8 mouse cellular contexts compared by ENCODE assay signal in the genomic region with DNA sequence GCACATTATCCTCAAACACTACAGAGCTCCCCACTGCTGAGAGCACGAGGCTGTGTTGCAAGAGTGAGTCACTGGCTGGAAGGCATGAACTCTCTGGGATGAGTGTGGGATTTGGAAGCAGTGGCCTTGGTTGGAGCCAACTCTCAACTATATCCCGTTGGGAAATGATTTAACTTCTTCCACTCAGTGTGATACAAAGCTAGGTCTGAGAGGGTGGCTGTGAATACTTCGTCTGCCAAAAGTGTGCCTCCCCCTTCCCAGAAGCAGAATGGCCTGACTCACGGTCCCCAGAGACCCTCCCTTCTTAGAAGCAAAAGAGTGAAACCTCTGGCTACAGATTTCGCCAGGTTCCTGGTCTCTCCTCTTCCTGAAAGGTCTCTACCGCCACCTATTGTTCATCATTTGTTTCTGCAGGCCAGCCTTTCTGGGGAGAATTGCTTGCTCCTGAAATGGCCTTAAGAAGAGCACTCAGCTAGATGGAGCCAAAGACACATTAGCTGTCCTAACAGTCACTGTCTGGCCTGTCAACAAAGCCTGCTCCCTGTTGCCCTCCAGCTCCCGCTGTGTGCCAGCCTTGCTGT. TPM values are rescaled to one million over a fixed set of nuclear protein-coding genes. Genes with fewer than 3 reads are reported as not detected.
DNase-seq lines count a peak whose midpoint lies in the region; ATAC-seq lines count a peak whose summit lies in the region.

No protein-coding gene starts in this region.

- WGBS in embryonic facial prominence, embryonic 15.5 days, result 5% methylated on average over 7 of the region's 7 CpGs
- 9% methylated on average over 7 of the region's 7 CpGs for WGBS in limb, embryonic 13.5 days
- WGBS in midbrain, embryonic 15.5 days, result 8% methylated on average over 7 of the region's 7 CpGs
- WGBS in stomach, embryonic 15.5 days, result 6% methylated on average over 7 of the region's 7 CpGs

- H3K9me3 ChIP-seq in embryonic facial prominence, embryonic 15.5 days (replicated peaks), result no peaks in the 10 kb centered on the region
- H3K9me3 ChIP-seq in limb, embryonic 13.5 days, result no peaks in the 10 kb centered on the region
- H3K9me3 ChIP-seq in midbrain, embryonic 15.5 days, result no peaks in the 10 kb centered on the region
- no peaks in the 10 kb centered on the region for H3K9me3 ChIP-seq in stomach, embryonic 15.5 days

- H3K27ac ChIP-seq in embryonic facial prominence, embryonic 15.5 days (replicated peaks), result no peak overlapping the region
- no peak overlapping the region for H3K27ac ChIP-seq in limb, embryonic 13.5 days
- peak overlapping the region; percentile 64 for H3K27ac ChIP-seq in midbrain, embryonic 15.5 days
- H3K27ac ChIP-seq in stomach, embryonic 15.5 days, result no peak overlapping the region

- H3K4me1 ChIP-seq in embryonic facial prominence, embryonic 15.5 days, result peaks cover 10% of the 10 kb centered on the region
- peaks cover 6% of the 10 kb centered on the region; the same call in 1 of the 2 replicates for H3K4me1 ChIP-seq in limb, embryonic 13.5 days
- H3K4me1 ChIP-seq in midbrain, embryonic 15.5 days, result peaks cover 4% of the 10 kb centered on the region; the same call in 1 of the 2 replicates
- H3K4me1 ChIP-seq in stomach, embryonic 15.5 days, result no peaks in the 10 kb centered on the region

- 0 out of 2 replicates have a peak, but pooled peaks cover 7% of the 10 kb centered on the region for H3K27me3 ChIP-seq in embryonic facial prominence, embryonic 15.5 days
- H3K27me3 ChIP-seq in limb, embryonic 13.5 days, result peaks cover 11% of the 10 kb centered on the region; the same call in 1 of the 2 replicates
- H3K27me3 ChIP-seq in midbrain, embryonic 15.5 days (replicated peaks), result no peaks in the 10 kb centered on the region
- H3K27me3 ChIP-seq in stomach, embryonic 15.5 days (replicated peaks), result no peaks in the 10 kb centered on the region

- H3K4me3 ChIP-seq in embryonic facial prominence, embryonic 15.5 days (replicated peaks), result no peak overlapping the region; the same call in 1 of the 2 replicates
- H3K4me3 ChIP-seq in limb, embryonic 13.5 days, result no peak overlapping the region
- no peak overlapping the region for H3K4me3 ChIP-seq in midbrain, embryonic 15.5 days
- no peak overlapping the region for H3K4me3 ChIP-seq in stomach, embryonic 15.5 days (replicated peaks)

- no peaks in the 10 kb centered on the region for H3K36me3 ChIP-seq in embryonic facial prominence, embryonic 15.5 days
- H3K36me3 ChIP-seq in limb, embryonic 13.5 days, result no peaks in the 10 kb centered on the region
- H3K36me3 ChIP-seq in midbrain, embryonic 15.5 days (replicated peaks), result no peaks in the 10 kb centered on the region
- no peaks in the 10 kb centered on the region for H3K36me3 ChIP-seq in stomach, embryonic 15.5 days

- DNase-seq in 3134 (ENCODE audit: extremely low read depth, insufficient read length, low spot score), result peak; percentile 88
- DNase-seq in adrenal gland, postnatal 25 days, result peak; percentile 61
- peak; percentile 91 to 94 for DNase-seq in heart, adult 9 months (ENCODE audit: low spot score in 2 of 2)
- peak; percentile 53 to 69 for DNase-seq in kidney, adult 8-10 months

- peak; percentile 78 for ATAC-seq in embryonic facial prominence, embryonic 15.5 days (ENCODE audit: insufficient number of reproducible peaks, low FRiP score, low TSS enrichment, low read depth)
- peak; percentile 78 for ATAC-seq in limb, embryonic 13.5 days (ENCODE audit: low FRiP score, low read depth)
- ATAC-seq in midbrain, embryonic 15.5 days (replicated peaks), result peak; percentile 91
- peak; percentile 71 for ATAC-seq in stomach, embryonic 15.5 days (ENCODE audit: insufficient read depth, low FRiP score, low read depth)

- no peak overlapping the region for H3K9ac ChIP-seq in embryonic facial prominence, embryonic 15.5 days
- no peak overlapping the region for H3K9ac ChIP-seq in limb, embryonic 13.5 days
- H3K9ac ChIP-seq in midbrain, embryonic 15.5 days, result no peak overlapping the region
- H3K9ac ChIP-seq in stomach, embryonic 15.5 days, result no peak overlapping the region

- peak overlapping the region; percentile 32 for H3K4me2 ChIP-seq in embryonic facial prominence, embryonic 15.5 days (replicated peaks)
- no peak overlapping the region for H3K4me2 ChIP-seq in limb, embryonic 13.5 days (replicated peaks)
- no peak overlapping the region for H3K4me2 ChIP-seq in midbrain, embryonic 15.5 days
- peak overlapping the region; percentile 45 for H3K4me2 ChIP-seq in stomach, embryonic 15.5 days

RNA-seq across cellular contexts. Expression of gene Scmh1, which starts 24.2 kb away (rescaled TPM):
- total RNA-seq in adrenal gland, postnatal 25 days (2021), result 41.2 and 47.5 TPM in 2 replicates
- 46.6 and 51.8 TPM in 2 replicates for polyA plus RNA-seq in embryonic facial prominence, embryonic 15.5 days (2015; fragmentation: Nextera tagmentation; extraction: Ambion mirVana)
- 43.8 and 47.1 TPM in 2 replicates for polyA plus RNA-seq in limb, embryonic 13.5 days (2015; fragmentation: Nextera tagmentation; extraction: Ambion mirVana)
- polyA plus RNA-seq in midbrain, embryonic 15.5 days (2015; fragmentation: Nextera tagmentation; extraction: Ambion mirVana), result 98.0 and 106 TPM in 2 replicates
- polyA plus RNA-seq in stomach, embryonic 15.5 days (2015; fragmentation: Nextera tagmentation; extraction: Ambion mirVana), result 35.6 and 39.5 TPM in 2 replicates

Comparison
In these comparisons a context has a peak if more than half of its experiments do, and no peak if none do; other contexts are left out.
1. H3K4me2 ChIP-seq: peak in embryonic facial prominence, embryonic 15.5 days (single experiment) and stomach, embryonic 15.5 days (single experiment); none in limb, embryonic 13.5 days (single experiment) and midbrain, embryonic 15.5 days (single experiment).
2. Peak in every context shown above with its lines, with median percentiles within 50 percentile points of each other: DNase-seq and ATAC-seq.